In genomic region chr14:29157096-29157495, GRCm38 (mm10) we compare ENCODE assay signal across 23 mouse cellular contexts.
DNase-seq lines count a peak whose midpoint lies in the region; ATAC-seq and TF ChIP-seq lines count a peak whose summit lies in the region.
"Had no signal": no experiment of that assay in that cellular context is flagged by ENCODE, and none has a peak within 500 bp of the region (broad histone marks: within the 10 kb centered on the region; RNA-seq: fewer than 3 reads in every experiment).

No protein-coding gene starts in this region.

- intact Hi-C loops in left cerebral cortex, adult 2 months (cut with DNase I) = no loop called here

- no peak overlapping the region for H3K4me2 ChIP-seq in embryonic facial prominence, embryonic 11.5 days (ENCODE audit: low read depth, low read length)
- H3K4me2 ChIP-seq in embryonic facial prominence, embryonic 14.5 days (ENCODE audit: low read depth, low read length) = no peak overlapping the region
- H3K4me2 ChIP-seq: heart, embryonic 11.5 days; heart, embryonic 15.5 days; hindbrain, embryonic 13.5 days had no signal

- H3K4me3 ChIP-seq in embryonic facial prominence, embryonic 11.5 days (ENCODE audit: low read depth, low read length) = no peak overlapping the region
- no peak overlapping the region for H3K4me3 ChIP-seq in embryonic facial prominence, embryonic 10.5 days
- no peak overlapping the region for H3K4me3 ChIP-seq in embryonic facial prominence, embryonic 14.5 days (ENCODE audit: low read depth, low read length)
- no peak overlapping the region for H3K4me3 ChIP-seq in left cerebral cortex, adult 2 months
- H3K4me3 ChIP-seq: erythroblast, embryonic 14.5 days; forebrain, embryonic 10.5 days; heart, embryonic 15.5 days; hindbrain, embryonic 13.5 days had no signal

- TF ChIP-seq CTCF in left cerebral cortex, adult 2 months (IDR thresholded peaks at IDR 0.05) = no peak

- H3K4me1 ChIP-seq in embryonic facial prominence, embryonic 11.5 days (ENCODE audit: control insufficient read depth, insufficient read depth, low read length) = no peaks in the 10 kb centered on the region
- H3K4me1 ChIP-seq in embryonic facial prominence, embryonic 10.5 days = peaks cover 11% of the 10 kb centered on the region; the same call in 1 of the 2 replicates
- peaks cover 15% of the 10 kb centered on the region; the same call in 1 of the 2 replicates for H3K4me1 ChIP-seq in embryonic facial prominence, embryonic 14.5 days (ENCODE audit: control insufficient read depth, insufficient read depth, low read length)
- H3K4me1 ChIP-seq: forebrain, embryonic 10.5 days; heart, embryonic 15.5 days; hindbrain, embryonic 13.5 days had no signal

- peak; percentile 36 for DNase-seq in embryonic facial prominence, embryonic 11.5 days (ENCODE audit: low spot score)
- DNase-seq in embryonic facial prominence, embryonic 10.5 days (ENCODE audit: low spot score) = no peak
- DNase-seq in gastrocnemius, postnatal 25 days = peak; percentile 31
- no peak for DNase-seq in gastrocnemius, postnatal 10 days
- peak; percentile 70 for DNase-seq in embryonic facial prominence, embryonic 14.5 days (ENCODE audit: low spot score)
- peak; percentile 46 for DNase-seq in skeletal muscle tissue, adult 2 months (ENCODE audit: low read depth, low spot score)
- no peak for DNase-seq in left cerebral cortex, adult 2 months (ENCODE audit: extremely low spot score in 1 of 2, low spot score in 2 of 2)
- DNase-seq: adrenal gland, postnatal 25 days; B cell, adult 2 months; cerebellum, adult 18-20 months; cerebellum, adult 9-11 months; cerebellum, postnatal 36 days; heart, postnatal 14 days; kidney, adult 11 months had no signal

- no peak for ATAC-seq in embryonic facial prominence, embryonic 11.5 days (replicated peaks; ENCODE audit: insufficient number of reproducible peaks, low FRiP score, low TSS enrichment, low read depth)
- ATAC-seq in embryonic facial prominence, embryonic 14.5 days (ENCODE audit: low read depth) = no peak
- ATAC-seq: CD4-positive, CD25-positive, alpha-beta regulatory T cell, adult 4 months; forebrain, embryonic 14.5 days; hindbrain, postnatal 0 days had no signal

- no peaks in the 10 kb centered on the region for H3K36me3 ChIP-seq in embryonic facial prominence, embryonic 11.5 days (replicated peaks; ENCODE audit: control insufficient read depth, insufficient read depth, low read depth, low read length)
- H3K36me3 ChIP-seq in embryonic facial prominence, embryonic 10.5 days (replicated peaks) = no peaks in the 10 kb centered on the region
- no peaks in the 10 kb centered on the region for H3K36me3 ChIP-seq in embryonic facial prominence, embryonic 14.5 days (ENCODE audit: control insufficient read depth, insufficient read depth, low read length)
- H3K36me3 ChIP-seq: forebrain, embryonic 10.5 days; G1E; heart, embryonic 15.5 days; hindbrain, embryonic 13.5 days had no signal

- no peaks in the 10 kb centered on the region for H3K9me3 ChIP-seq in embryonic facial prominence, embryonic 11.5 days (replicated peaks; ENCODE audit: control insufficient read depth, low read length)
- H3K9me3 ChIP-seq in embryonic facial prominence, embryonic 10.5 days = no peaks in the 10 kb centered on the region
- no peaks in the 10 kb centered on the region for H3K9me3 ChIP-seq in embryonic facial prominence, embryonic 14.5 days (ENCODE audit: control insufficient read depth, low read length)
- H3K9me3 ChIP-seq: heart, embryonic 15.5 days; hindbrain, embryonic 13.5 days had no signal

- 57% methylated on average over 5 of the region's 5 CpGs for WGBS in embryonic facial prominence, embryonic 11.5 days
- WGBS in embryonic facial prominence, embryonic 10.5 days = 77% methylated on average over 5 of the region's 5 CpGs
- WGBS in embryonic facial prominence, embryonic 14.5 days = 41% methylated on average over 5 of the region's 5 CpGs

- no peak overlapping the region for H3K27ac ChIP-seq in embryonic facial prominence, embryonic 11.5 days (replicated peaks; ENCODE audit: low read depth, low read length)
- no peak overlapping the region for H3K27ac ChIP-seq in embryonic facial prominence, embryonic 10.5 days (replicated peaks)
- 0 out of 2 replicates have a peak overlapping the region, but pooled peaks have one; percentile 70 for H3K27ac ChIP-seq in embryonic facial prominence, embryonic 14.5 days (replicated peaks; ENCODE audit: low read depth, low read length)
- no peak overlapping the region for H3K27ac ChIP-seq in left cerebral cortex, adult 2 months
- H3K27ac ChIP-seq: forebrain, embryonic 10.5 days; heart, embryonic 15.5 days; hindbrain, embryonic 13.5 days; hindbrain, postnatal 0 days had no signal

- H3K27me3 ChIP-seq in embryonic facial prominence, embryonic 11.5 days (ENCODE audit: control insufficient read depth, insufficient read depth, low read length) = no peaks in the 10 kb centered on the region
- no peaks in the 10 kb centered on the region for H3K27me3 ChIP-seq in embryonic facial prominence, embryonic 10.5 days (replicated peaks; ENCODE audit: low read depth, poor library complexity, severe bottlenecking)
- H3K27me3 ChIP-seq in embryonic facial prominence, embryonic 14.5 days (replicated peaks; ENCODE audit: control insufficient read depth, insufficient read depth, low read length) = no peaks in the 10 kb centered on the region
- H3K27me3 ChIP-seq: heart, embryonic 15.5 days; hindbrain, embryonic 13.5 days had no signal

- no peak overlapping the region for H3K9ac ChIP-seq in embryonic facial prominence, embryonic 11.5 days (replicated peaks; ENCODE audit: low read length)
- H3K9ac ChIP-seq in embryonic facial prominence, embryonic 14.5 days (ENCODE audit: low read depth, low read length) = no peak overlapping the region
- H3K9ac ChIP-seq: heart, embryonic 15.5 days; hindbrain, embryonic 13.5 days had no signal

Comparison
In these comparisons a context has a peak if more than half of its experiments do, and no peak if none do; other contexts are left out.
1. DNase-seq: peak in embryonic facial prominence, embryonic 11.5 days (single experiment), gastrocnemius, postnatal 25 days (single experiment), embryonic facial prominence, embryonic 14.5 days (single experiment) and skeletal muscle tissue, adult 2 months (single experiment); none in embryonic facial prominence, embryonic 10.5 days (single experiment), gastrocnemius, postnatal 10 days (single experiment) and left cerebral cortex, adult 2 months (0 of 2).